ENCODE assay signal across 27 mouse cellular contexts in the genomic region with DNA sequence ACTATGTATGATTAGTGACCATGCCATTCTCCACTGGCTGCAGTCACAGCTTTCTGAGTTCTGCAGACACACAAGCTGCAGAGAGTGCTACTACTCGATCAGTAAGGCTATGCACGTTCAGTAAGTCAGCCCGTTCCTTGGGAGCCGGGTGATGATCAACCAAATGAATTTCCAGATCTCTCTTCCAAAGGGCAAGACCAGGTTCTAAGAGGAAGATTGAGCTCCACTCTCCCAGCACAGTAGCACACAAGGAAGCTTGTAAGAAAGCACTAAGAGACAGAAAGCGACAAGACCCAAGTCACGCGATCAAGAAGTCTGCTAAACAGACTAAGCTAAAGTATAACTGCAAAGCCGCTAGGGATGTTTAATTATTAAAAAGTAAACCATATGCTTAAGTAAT. TPM values are rescaled to one million over a fixed set of nuclear protein-coding genes. Genes with fewer than 3 reads are reported as not detected.
A peak's percentile ranks its signal among the peaks of the same experiment; 100 is the strongest.
DNase-seq lines count a peak whose midpoint lies in the region; ATAC-seq and TF ChIP-seq lines count a peak whose summit lies in the region.
"Had no signal": no experiment of that assay in that cellular context is flagged by ENCODE, and none has a peak within 500 bp of the region (broad histone marks: within the 10 kb centered on the region; RNA-seq: fewer than 3 reads in every experiment).

No protein-coding gene starts in this region.

- no peak overlapping the region for H3K9ac ChIP-seq in hindbrain, postnatal 0 days (replicated peaks; ENCODE audit: low read length)
- no peak overlapping the region for H3K9ac ChIP-seq in embryonic facial prominence, embryonic 15.5 days
- H3K9ac ChIP-seq in kidney, embryonic 15.5 days, result no peak overlapping the region
- H3K9ac ChIP-seq: forebrain, postnatal 0 days; hindbrain, embryonic 12.5 days; liver, embryonic 12.5 days; liver, postnatal 0 days; midbrain, embryonic 13.5 days had no signal

- no peak overlapping the region for H3K27ac ChIP-seq in hindbrain, postnatal 0 days
- no peak overlapping the region for H3K27ac ChIP-seq in hindbrain, embryonic 10.5 days
- H3K27ac ChIP-seq in embryonic facial prominence, embryonic 15.5 days (replicated peaks), result 0 out of 2 replicates have a peak overlapping the region, but pooled peaks have one; percentile 23
- H3K27ac ChIP-seq in kidney, embryonic 15.5 days, result peak overlapping the region; percentile 61
- H3K27ac ChIP-seq: hindbrain, embryonic 12.5 days; layer of hippocampus, adult 2 months; liver, embryonic 12.5 days; midbrain, embryonic 13.5 days had no signal

- no peak overlapping the region for H3K4me2 ChIP-seq in hindbrain, postnatal 0 days (ENCODE audit: low read depth, low read length)
- no peak overlapping the region for H3K4me2 ChIP-seq in embryonic facial prominence, embryonic 15.5 days (replicated peaks)
- no peak overlapping the region for H3K4me2 ChIP-seq in kidney, embryonic 15.5 days
- H3K4me2 ChIP-seq: hindbrain, embryonic 12.5 days; liver, embryonic 12.5 days; midbrain, embryonic 13.5 days had no signal

- no peak for TF ChIP-seq CTCF in hindbrain, postnatal 0 days (IDR thresholded peaks at IDR 0.05; ENCODE audit: low read depth)

- no peaks in the 10 kb centered on the region for H3K9me3 ChIP-seq in hindbrain, postnatal 0 days (ENCODE audit: low read length)
- no peaks in the 10 kb centered on the region for H3K9me3 ChIP-seq in hindbrain, embryonic 10.5 days
- H3K9me3 ChIP-seq in embryonic facial prominence, embryonic 15.5 days (replicated peaks), result no peaks in the 10 kb centered on the region
- H3K9me3 ChIP-seq in kidney, embryonic 15.5 days (replicated peaks), result no peaks in the 10 kb centered on the region
- H3K9me3 ChIP-seq: hindbrain, embryonic 12.5 days; liver, embryonic 12.5 days; megakaryocyte, embryonic 14.5 days; midbrain, embryonic 13.5 days had no signal

- H3K27me3 ChIP-seq in hindbrain, postnatal 0 days (ENCODE audit: insufficient read depth, low read length), result no peaks in the 10 kb centered on the region
- H3K27me3 ChIP-seq in hindbrain, embryonic 10.5 days (ENCODE audit: insufficient read depth, poor library complexity, severe bottlenecking), result no peaks in the 10 kb centered on the region
- no peaks in the 10 kb centered on the region for H3K27me3 ChIP-seq in embryonic facial prominence, embryonic 15.5 days
- H3K27me3 ChIP-seq in kidney, embryonic 15.5 days, result no peaks in the 10 kb centered on the region
- H3K27me3 ChIP-seq: hindbrain, embryonic 12.5 days; liver, embryonic 12.5 days; megakaryocyte, embryonic 14.5 days; midbrain, embryonic 13.5 days; Patski had no signal

- ATAC-seq in hindbrain, postnatal 0 days, result no peak
- ATAC-seq in embryonic facial prominence, embryonic 15.5 days (ENCODE audit: insufficient number of reproducible peaks, low FRiP score, low TSS enrichment, low read depth), result no peak
- peak; percentile 69 for ATAC-seq in kidney, embryonic 15.5 days (replicated peaks; ENCODE audit: low FRiP score)
- ATAC-seq: forebrain, postnatal 0 days; intestine, embryonic 16.5 days; liver, embryonic 12.5 days; liver, postnatal 0 days; midbrain, embryonic 13.5 days; Patski had no signal

- no peak overlapping the region for H3K4me3 ChIP-seq in hindbrain, postnatal 0 days (ENCODE audit: low read length)
- no peak overlapping the region for H3K4me3 ChIP-seq in hindbrain, embryonic 10.5 days
- H3K4me3 ChIP-seq in embryonic facial prominence, embryonic 15.5 days (replicated peaks), result no peak overlapping the region
- H3K4me3 ChIP-seq in kidney, embryonic 15.5 days (replicated peaks), result no peak overlapping the region
- H3K4me3 ChIP-seq: erythroblast, embryonic 14.5 days; hindbrain, embryonic 12.5 days; layer of hippocampus, adult 2 months; liver, embryonic 12.5 days; megakaryocyte, embryonic 14.5 days; midbrain, embryonic 13.5 days had no signal

- H3K36me3 ChIP-seq in hindbrain, postnatal 0 days (ENCODE audit: insufficient read depth, low read length), result peaks cover 7% of the 10 kb centered on the region; the same call in 1 of the 2 replicates
- H3K36me3 ChIP-seq in hindbrain, embryonic 10.5 days, result peaks cover 55% of the 10 kb centered on the region
- H3K36me3 ChIP-seq in embryonic facial prominence, embryonic 15.5 days, result peaks cover 12% of the 10 kb centered on the region; the same call in 1 of the 2 replicates
- H3K36me3 ChIP-seq in kidney, embryonic 15.5 days, result peaks cover 58% of the 10 kb centered on the region

- peak; percentile 1 for DNase-seq in hindbrain, postnatal 0 days (ENCODE audit: low spot score)
- DNase-seq in hindbrain, embryonic 10.5 days (ENCODE audit: low spot score), result no peak
- peak; percentile 60 to 75 for DNase-seq in kidney, postnatal 25 days
- no peak for DNase-seq in T-cell, adult 2 months (ENCODE audit: low spot score)
- DNase-seq in retina, postnatal 1 day, result no peak
- DNase-seq in layer of hippocampus, postnatal 36 days, result no peak
- DNase-seq: adrenal gland, postnatal 25 days; cerebellum, adult 2 months; cerebellum, postnatal 14 days; forebrain, postnatal 0 days; gastrocnemius, postnatal 10 days; heart, postnatal 14 days; left cerebral cortex, postnatal 4 days; liver, postnatal 0 days; lung, postnatal 36 days; right cerebral cortex, postnatal 25 days; thymus, postnatal 14 days had no signal

- 94% methylated on average over 8 of the region's 8 CpGs for WGBS in hindbrain, postnatal 0 days
- WGBS in hindbrain, embryonic 10.5 days, result 95% methylated on average over 8 of the region's 8 CpGs
- WGBS in embryonic facial prominence, embryonic 15.5 days, result 62% methylated on average over 8 of the region's 8 CpGs
- WGBS in kidney, embryonic 15.5 days, result 82% methylated on average over 8 of the region's 8 CpGs

- no peaks in the 10 kb centered on the region for H3K4me1 ChIP-seq in hindbrain, postnatal 0 days (ENCODE audit: insufficient read depth, low read length)
- H3K4me1 ChIP-seq in hindbrain, embryonic 10.5 days (replicated peaks), result no peaks in the 10 kb centered on the region
- no peaks in the 10 kb centered on the region for H3K4me1 ChIP-seq in embryonic facial prominence, embryonic 15.5 days
- peaks cover 13% of the 10 kb centered on the region; the same call in 1 of the 2 replicates for H3K4me1 ChIP-seq in kidney, embryonic 15.5 days
- H3K4me1 ChIP-seq: hindbrain, embryonic 12.5 days; liver, embryonic 12.5 days; midbrain, embryonic 13.5 days had no signal

RNA-seq across cellular contexts. Expression of a gene that starts 48.0 kb away (rescaled TPM):
- total RNA-seq in hindbrain, postnatal 0 days (2014; rRNA removed), result 72.8 and 75.5 TPM in 2 replicates
- 123 and 129 TPM in 2 replicates for polyA plus RNA-seq in hindbrain, postnatal 0 days (2015; fragmentation: Nextera tagmentation; extraction: Ambion mirVana)
- 123 and 131 TPM in 2 replicates for polyA plus RNA-seq in hindbrain, embryonic 10.5 days (2016; fragmentation: Nextera tagmentation; extraction: Ambion mirVana)
- polyA plus RNA-seq in embryonic facial prominence, embryonic 15.5 days (2015; fragmentation: Nextera tagmentation; extraction: Ambion mirVana), result 121 and 123 TPM in 2 replicates
- polyA plus RNA-seq in kidney, embryonic 15.5 days (2015; fragmentation: Nextera tagmentation; extraction: Ambion mirVana), result 137 and 139 TPM in 2 replicates
- 10 to 100 TPM; 70.0 to 71.8 TPM for total RNA-seq in layer of hippocampus, postnatal 36 days (2021)

Comparison
In these comparisons a context has a peak if more than half of its experiments do, and no peak if none do; other contexts are left out.
1. DNase-seq: peak in hindbrain, postnatal 0 days (single experiment) and kidney, postnatal 25 days (2 of 2); none in hindbrain, embryonic 10.5 days (single experiment), T-cell, adult 2 months (single experiment), retina, postnatal 1 day (single experiment) and layer of hippocampus, postnatal 36 days (0 of 2).
2. H3K27ac ChIP-seq: peak in embryonic facial prominence, embryonic 15.5 days (single experiment) and kidney, embryonic 15.5 days (single experiment); none in hindbrain, postnatal 0 days (single experiment) and hindbrain, embryonic 10.5 days (single experiment).